Mouse (Mus musculus): ENCODE data around the gene B4galt3.

- TF ChIP-seq CTCF (IDR thresholded peaks at IDR 0.05; ENCODE audit: low read depth, low read length) (no peak), POLR2A (IDR thresholded peaks at IDR 0.05; ENCODE audit: extremely low read depth, insufficient read depth, low read length) (0 out of 2 replicates have a peak, but pooled peaks have one; percentile 57)
Observed at GRCm38 (mm10) chr1:171226780-171227179, 43.3 kb upstream of the B4galt3 start.

Data from liver, adult 2 months (tissue).